Mouse (Mus musculus): Measurements from ENCODE around the gene Arid4a.

DNA sequence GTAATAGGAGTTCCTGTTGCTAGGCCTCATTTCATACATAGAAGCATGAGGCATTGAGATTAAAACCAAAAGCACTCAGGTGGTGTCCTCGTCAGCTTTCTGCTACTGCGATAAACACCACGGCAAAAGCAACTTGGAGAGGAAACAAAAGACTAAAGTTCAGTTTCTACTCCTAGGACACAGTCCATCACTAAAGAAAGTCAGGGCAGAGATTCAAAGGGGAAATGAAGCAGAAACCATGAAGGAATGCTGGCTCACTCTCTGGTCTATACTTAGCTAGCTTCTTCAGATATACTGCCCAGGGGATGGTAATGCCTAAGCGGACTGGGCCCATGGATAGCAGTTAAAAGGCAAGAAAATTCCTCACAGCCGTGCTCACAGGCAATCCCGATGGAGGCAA, 14.3 kb upstream of the Arid4a start:
- TF ChIP-seq CTCF (IDR thresholded peaks at IDR 0.05 in 2 of 3, conservative IDR thresholded peaks at IDR 0.05 in 1 of 3; ENCODE audit: control insufficient read depth in 1 of 3, insufficient read depth in 1 of 3, low read depth in 2 of 3, low read length in 3 of 3, poor library complexity in 1 of 3, severe bottlenecking in 1 of 3) (no peak), TCF12 (IDR thresholded peaks at IDR 0.05; ENCODE audit: low read depth, low read length) (no peak), POLR2A (IDR thresholded peaks at IDR 0.05; ENCODE audit: control insufficient read depth in 1 of 2, insufficient read depth in 1 of 2, low read depth in 1 of 2, low read length in 2 of 2, poor library complexity in 1 of 2) (no peak), POLR2AphosphoS2 (IDR thresholded peaks at IDR 0.05; ENCODE audit: low read length) (no peak), NRF1 (IDR thresholded peaks at IDR 0.05; ENCODE audit: insufficient read depth, low read depth, low read length, poor library complexity, severe bottlenecking) (no peak), USF1 (IDR thresholded peaks at IDR 0.05; ENCODE audit: low read depth, low read length) (no peak)
